ENCODE assay signal across 14 mouse cellular contexts in the genomic region with DNA sequence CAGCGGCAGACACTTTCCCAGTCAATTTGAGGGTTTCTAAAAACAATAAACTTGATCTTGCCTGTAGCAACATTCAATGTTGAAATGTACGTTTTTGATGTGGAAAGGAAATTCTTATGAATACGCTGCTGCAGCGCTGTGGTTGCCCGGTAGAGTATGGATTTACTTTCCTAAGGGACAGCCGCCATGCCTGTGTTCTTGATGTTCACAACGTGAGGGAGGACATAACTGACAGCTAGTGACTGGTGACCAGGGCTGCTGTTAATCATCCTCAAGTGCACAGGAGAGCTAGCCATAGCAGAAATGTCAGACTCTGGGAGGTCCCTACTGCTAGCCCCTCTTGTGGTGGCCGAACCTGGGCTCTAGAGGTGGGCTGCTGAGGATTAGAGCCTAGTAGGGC. TPM values are rescaled to one million over a fixed set of nuclear protein-coding genes. Genes with fewer than 3 reads are reported as not detected.
DNase-seq lines count a peak whose midpoint lies in the region; ATAC-seq lines count a peak whose summit lies in the region.
"Had no signal": no experiment of that assay in that cellular context is flagged by ENCODE, and none has a peak within 500 bp of the region (broad histone marks: within the 10 kb centered on the region; RNA-seq: fewer than 3 reads in every experiment).

No protein-coding gene starts in this region.

- ATAC-seq in heart, embryonic 16.5 days (replicated peaks; ENCODE audit: extremely low read depth, insufficient read depth, low FRiP score) = no peak
- ATAC-seq in midbrain, embryonic 13.5 days = no peak
- no peak for ATAC-seq in midbrain, embryonic 11.5 days (ENCODE audit: low FRiP score)
- ATAC-seq: lung, postnatal 0 days had no signal

- H3K27ac ChIP-seq in heart, embryonic 16.5 days (ENCODE audit: low read length) = peak overlapping the region; percentile 60
- H3K27ac ChIP-seq in midbrain, embryonic 13.5 days = 0 out of 2 replicates have a peak overlapping the region, but pooled peaks have one; percentile 25
- H3K27ac ChIP-seq in midbrain, embryonic 11.5 days (ENCODE audit: low read depth, low read length) = no peak overlapping the region; the same call in 1 of the 2 replicates
- peak overlapping the region; percentile 95 for H3K27ac ChIP-seq in limb, embryonic 10.5 days

- no peaks in the 10 kb centered on the region for H3K36me3 ChIP-seq in heart, embryonic 16.5 days (ENCODE audit: control insufficient read depth, insufficient read depth)
- H3K36me3 ChIP-seq in midbrain, embryonic 13.5 days = 0 out of 2 replicates have a peak, but pooled peaks cover 9% of the 10 kb centered on the region
- H3K36me3 ChIP-seq in midbrain, embryonic 11.5 days (ENCODE audit: control insufficient read depth, insufficient read depth, low read length) = no peaks in the 10 kb centered on the region
- H3K36me3 ChIP-seq in limb, embryonic 10.5 days = 0 out of 2 replicates have a peak, but pooled peaks cover 7% of the 10 kb centered on the region

- H3K4me1 ChIP-seq in heart, embryonic 16.5 days (ENCODE audit: control insufficient read depth, insufficient read depth, low read length) = peaks cover 25% of the 10 kb centered on the region
- peaks cover 23% of the 10 kb centered on the region for H3K4me1 ChIP-seq in midbrain, embryonic 13.5 days (replicated peaks)
- peaks cover 9% of the 10 kb centered on the region for H3K4me1 ChIP-seq in midbrain, embryonic 11.5 days (ENCODE audit: control insufficient read depth, insufficient read depth, low read length)
- peaks cover 83% of the 10 kb centered on the region for H3K4me1 ChIP-seq in limb, embryonic 10.5 days

- no peak overlapping the region for H3K4me3 ChIP-seq in heart, embryonic 16.5 days (ENCODE audit: low read length)
- H3K4me3 ChIP-seq in midbrain, embryonic 13.5 days (replicated peaks) = no peak overlapping the region
- no peak overlapping the region for H3K4me3 ChIP-seq in midbrain, embryonic 11.5 days (ENCODE audit: low read depth, low read length)
- 0 out of 2 replicates have a peak overlapping the region, but pooled peaks have one; percentile 30 for H3K4me3 ChIP-seq in limb, embryonic 10.5 days

- H3K9ac ChIP-seq in heart, embryonic 16.5 days (ENCODE audit: low read length) = no peak overlapping the region
- no peak overlapping the region for H3K9ac ChIP-seq in midbrain, embryonic 13.5 days (replicated peaks)
- H3K9ac ChIP-seq in midbrain, embryonic 11.5 days (ENCODE audit: low read length) = no peak overlapping the region

- no peaks in the 10 kb centered on the region for H3K9me3 ChIP-seq in heart, embryonic 16.5 days (replicated peaks; ENCODE audit: control insufficient read depth, low read length)
- no peaks in the 10 kb centered on the region for H3K9me3 ChIP-seq in midbrain, embryonic 13.5 days
- no peaks in the 10 kb centered on the region for H3K9me3 ChIP-seq in midbrain, embryonic 11.5 days (ENCODE audit: control insufficient read depth, low read length)
- H3K9me3 ChIP-seq in limb, embryonic 10.5 days (replicated peaks) = no peaks in the 10 kb centered on the region

- H3K27me3 ChIP-seq in heart, embryonic 16.5 days (ENCODE audit: control insufficient read depth, insufficient read depth, low read length) = no peaks in the 10 kb centered on the region
- no peaks in the 10 kb centered on the region for H3K27me3 ChIP-seq in midbrain, embryonic 13.5 days
- H3K27me3 ChIP-seq in midbrain, embryonic 11.5 days (ENCODE audit: control insufficient read depth, insufficient read depth, low read length) = no peaks in the 10 kb centered on the region
- H3K27me3 ChIP-seq in limb, embryonic 10.5 days (ENCODE audit: low read depth, poor library complexity, severe bottlenecking) = no peaks in the 10 kb centered on the region

- 59% methylated on average over 8 of the region's 8 CpGs for WGBS in heart, embryonic 16.5 days
- 69% methylated on average over 8 of the region's 8 CpGs for WGBS in midbrain, embryonic 13.5 days
- 79% methylated on average over 8 of the region's 8 CpGs for WGBS in midbrain, embryonic 11.5 days
- WGBS in limb, embryonic 10.5 days = 43% methylated on average over 8 of the region's 8 CpGs

- DNase-seq in heart, adult 9 months (ENCODE audit: low spot score in 2 of 2) = no peak
- DNase-seq in midbrain, embryonic 11.5 days (ENCODE audit: low spot score, missing footprints) = no peak
- DNase-seq in limb, embryonic 10.5 days (ENCODE audit: low spot score) = no peak
- DNase-seq in adrenal gland, postnatal 4 days (ENCODE audit: low spot score in 2 of 2) = no peak
- DNase-seq in layer of hippocampus, postnatal 36 days = no peak
- DNase-seq: adrenal gland, postnatal 36 days; cerebellum, adult 11-12 months; heart, postnatal 4 days; spleen, adult 18-20 months; thymus, postnatal 4 days had no signal

- no peak overlapping the region for H3K4me2 ChIP-seq in heart, embryonic 16.5 days (ENCODE audit: low read depth, low read length)
- H3K4me2 ChIP-seq in midbrain, embryonic 13.5 days (replicated peaks) = no peak overlapping the region
- H3K4me2 ChIP-seq in midbrain, embryonic 11.5 days = no peak overlapping the region

RNA-seq across cellular contexts. Expression of a gene that starts 29.6 kb away (rescaled TPM):
- polyA plus RNA-seq in heart, embryonic 16.5 days (2015; fragmentation: Nextera tagmentation; extraction: Ambion mirVana) = not detected in 2 replicates
- polyA plus RNA-seq in midbrain, embryonic 13.5 days (2015; fragmentation: Nextera tagmentation; extraction: Ambion mirVana) = 0.21 TPM in 1 of 2 replicates, not detected in the other
- polyA plus RNA-seq in midbrain, embryonic 11.5 days (2014; fragmentation: Nextera tagmentation; extraction: Ambion mirVana) = not detected in 2 replicates
- polyA plus RNA-seq in limb, embryonic 10.5 days (2016; fragmentation: Nextera tagmentation; extraction: Ambion mirVana) = not detected in 2 replicates
- total RNA-seq in adrenal gland, postnatal 4 days (2021) = under 1 TPM in 1 of 2 experiments, not detected in 1; 0.31 TPM
- not detected for total RNA-seq in layer of hippocampus, postnatal 36 days (2021)
- total RNA-seq: adrenal gland, postnatal 36 days; heart, postnatal 4 days; left cerebral cortex, postnatal 10 days had no signal
- polyA plus RNA-seq: lung, postnatal 0 days had no signal

RNA-seq across cellular contexts. Expression of a gene that starts 40.1 kb away (rescaled TPM):
- polyA plus RNA-seq in heart, embryonic 16.5 days (2015; fragmentation: Nextera tagmentation; extraction: Ambion mirVana) = 27.0 and 31.7 TPM in 2 replicates
- polyA plus RNA-seq in midbrain, embryonic 13.5 days (2015; fragmentation: Nextera tagmentation; extraction: Ambion mirVana) = 36.4 and 39.1 TPM in 2 replicates
- 33.3 and 35.7 TPM in 2 replicates for polyA plus RNA-seq in midbrain, embryonic 11.5 days (2014; fragmentation: Nextera tagmentation; extraction: Ambion mirVana)
- 31.4 and 39.9 TPM in 2 replicates for polyA plus RNA-seq in limb, embryonic 10.5 days (2016; fragmentation: Nextera tagmentation; extraction: Ambion mirVana)
- 10 to 100 TPM; 22.2 to 27.0 TPM for total RNA-seq in adrenal gland, postnatal 4 days (2021)
- 10 to 100 TPM; 13.5 to 16.1 TPM for total RNA-seq in layer of hippocampus, postnatal 36 days (2021)
